Mouse (Mus musculus): ENCODE measurements around the gene Lcp1. TPM values are rescaled to one million over a fixed set of nuclear protein-coding genes. Genes with fewer than 3 reads are reported as not detected.
A peak's percentile ranks its signal among the peaks of the same experiment; 100 is the strongest.

Lcp1 gene
- total RNA-seq, 2 experiments from 2014 or later, result 6.2 to 7.1 TPM

- no peak for DNase-seq (ENCODE audit: low spot score in 2 of 2)
Measured at GRCm38 (mm10) chr14:75175781-75176180, 44.9 kb downstream of the Lcp1 start.

- no peak for DNase-seq (ENCODE audit: low spot score in 2 of 2)
Measured at GRCm38 (mm10) chr14:75176425-75177045, 45.6 kb downstream of the Lcp1 start.

GRCm38 (mm10) chr14:75177400-75177799 is 46.5 kb downstream of the Lcp1 start:
- DNase-seq (ENCODE audit: low spot score in 2 of 2), result no peak

GRCm38 (mm10) chr14:75178384-75178793 is 47.5 kb downstream of the Lcp1 start:
- DNase-seq (ENCODE audit: low spot score in 2 of 2), result no peak

GRCm38 (mm10) chr14:75178801-75179211 is 47.9 kb downstream of the Lcp1 start:
- DNase-seq (ENCODE audit: low spot score in 2 of 2), result no peak

GRCm38 (mm10) chr14:75179255-75179963 is 48.5 kb downstream of the Lcp1 start:
- DNase-seq (ENCODE audit: low spot score in 2 of 2), result peak in 1 of 2 experiments; percentile 32

- no peak for DNase-seq (ENCODE audit: low spot score in 2 of 2)
Measured at GRCm38 (mm10) chr14:75180551-75180978, 49.7 kb downstream of the Lcp1 start.

- no peak for DNase-seq (ENCODE audit: low spot score in 2 of 2)
Measured at GRCm38 (mm10) chr14:75181062-75181935, 50.4 kb downstream of the Lcp1 start.

GRCm38 (mm10) chr14:75182378-75182777 is 51.5 kb downstream of the Lcp1 start:
- no peak for DNase-seq (ENCODE audit: low spot score in 2 of 2)

- no peak for DNase-seq (ENCODE audit: low spot score in 2 of 2)
Measured at GRCm38 (mm10) chr14:75182831-75183230, 51.9 kb downstream of the Lcp1 start.

GRCm38 (mm10) chr14:75184069-75184790 is 53.3 kb downstream of the Lcp1 start:
- DNase-seq (ENCODE audit: low spot score in 2 of 2), result no peak

GRCm38 (mm10) chr14:75185796-75186594 is 55.1 kb downstream of the Lcp1 start:
- no peak for DNase-seq (ENCODE audit: low spot score in 2 of 2)

- DNase-seq (ENCODE audit: low spot score in 2 of 2), result no peak
Measured at GRCm38 (mm10) chr14:75186858-75187415, 56.0 kb downstream of the Lcp1 start.

GRCm38 (mm10) chr14:75188521-75188920 is 57.6 kb downstream of the Lcp1 start:
- DNase-seq (ENCODE audit: low spot score in 2 of 2), result no peak

- DNase-seq (ENCODE audit: low spot score in 2 of 2), result no peak
Measured at GRCm38 (mm10) chr14:75189031-75189430, 58.1 kb downstream of the Lcp1 start.

GRCm38 (mm10) chr14:75190683-75191082 is 59.8 kb downstream of the Lcp1 start:
- DNase-seq (ENCODE audit: low spot score in 2 of 2), result no peak

GRCm38 (mm10) chr14:75192427-75192826 is 61.5 kb downstream of the Lcp1 start:
- DNase-seq (ENCODE audit: low spot score in 2 of 2), result no peak

GRCm38 (mm10) chr14:75192858-75193257 is 62.0 kb downstream of the Lcp1 start:
- DNase-seq (ENCODE audit: low spot score in 2 of 2), result no peak

- DNase-seq (ENCODE audit: low spot score in 2 of 2), result no peak
Measured at GRCm38 (mm10) chr14:75195530-75195929, 64.6 kb downstream of the Lcp1 start.

- DNase-seq (ENCODE audit: low spot score in 2 of 2), result peak; percentile 37 to 74
Measured at GRCm38 (mm10) chr14:75197027-75197426, 66.1 kb downstream of the Lcp1 start.
